Mouse (Mus musculus) embryonic facial prominence, embryonic 14.5 days (tissue): ENCODE measurements around the gene Mrpl4. TPM values are rescaled to one million over a fixed set of nuclear protein-coding genes. Genes with fewer than 3 reads are reported as not detected.
"Not testable (repeated sequence)": the region's sequence is repeated elsewhere in the genome, so short reads cannot be mapped to it uniquely, and the experiment has no call there.

Source experiments
- ATAC-seq: fragments of 200-750 bp; cut with Nextera tagmentation; 2 replicates; pipeline ENCODE4 v1.8.0; 2017; ENCODE audit warnings: low read depth, moderate number of reproducible peaks, moderate TSS enrichment
- DNase-seq: peaks from one replicate; pipeline ENCODE4 v3.0.0-alpha.2; 2015; ENCODE audit warnings: low spot score
- H3K27ac ChIP-seq: fragments of 300-500 bp; sonication (generic); replicated peaks from 2 replicates; pipeline ENCODE4 v1.5.1; 2014; ENCODE audit warnings: low read depth, mild to moderate bottlenecking, low read length, moderate library complexity
- H3K27me3 ChIP-seq: fragments of 300-500 bp; sonication (generic); replicated peaks from 2 replicates; pipeline ENCODE4 v1.6.1; 2014; ENCODE audit warnings: low read length; ENCODE audit not compliant: control insufficient read depth, insufficient read depth
- H3K36me3 ChIP-seq: fragments of 300-500 bp; sonication (generic); 2 replicates; pipeline ENCODE4 v1.6.1; 2014; ENCODE audit warnings: low read length, mixed read lengths; ENCODE audit not compliant: control insufficient read depth, insufficient read depth
- H3K4me1 ChIP-seq: fragments of 300-500 bp; sonication (generic); 2 replicates; pipeline ENCODE4 v1.6.1; 2014; ENCODE audit warnings: antibody characterized with exemption, low read length; ENCODE audit not compliant: control insufficient read depth, insufficient read depth
- H3K4me2 ChIP-seq: fragments of 300-500 bp; sonication (generic); 2 replicates; pipeline ENCODE4 v1.6.1; 2014; ENCODE audit warnings: low read depth, mild to moderate bottlenecking, low read length, moderate library complexity, mixed read lengths
- H3K4me3 ChIP-seq: fragments of 300-500 bp; sonication (generic); 2 replicates; pipeline ENCODE4 v1.5.1; 2014; ENCODE audit warnings: low read depth, mild to moderate bottlenecking, low read length
- H3K9ac ChIP-seq: fragments of 300-500 bp; sonication (generic); 2 replicates; pipeline ENCODE4 v1.6.1; 2014; ENCODE audit warnings: low read depth, mild to moderate bottlenecking, low read length, moderate library complexity, mixed read lengths
- H3K9me3 ChIP-seq: fragments of 300-500 bp; sonication (generic); 2 replicates; pipeline ENCODE4 v1.6.1; 2016; ENCODE audit warnings: low read length; ENCODE audit not compliant: control insufficient read depth
- WGBS: fragments of 180-500 bp; shearing (Covaris S2); extraction: QIAGEN DNeasy Blood & Tissue Kit; methylation state at CpG from one replicate; pipeline ENCODE4 v1.1.7; 2014; 5-methylcytosine and 5-hydroxymethylcytosine counted together
- polyA plus RNA-seq: library from polyadenylated mRNA; unstranded; fragments of >200 nt; fragmentation: Nextera tagmentation; extraction: Ambion mirVana; gene quantifications from 2 replicates; pipeline ENCODE4 v1.2.1, GENCODE M21; 2014

Mrpl4 gene
- polyA plus RNA-seq, 1 experiment from 2014 or later = 110 TPM

DNA sequence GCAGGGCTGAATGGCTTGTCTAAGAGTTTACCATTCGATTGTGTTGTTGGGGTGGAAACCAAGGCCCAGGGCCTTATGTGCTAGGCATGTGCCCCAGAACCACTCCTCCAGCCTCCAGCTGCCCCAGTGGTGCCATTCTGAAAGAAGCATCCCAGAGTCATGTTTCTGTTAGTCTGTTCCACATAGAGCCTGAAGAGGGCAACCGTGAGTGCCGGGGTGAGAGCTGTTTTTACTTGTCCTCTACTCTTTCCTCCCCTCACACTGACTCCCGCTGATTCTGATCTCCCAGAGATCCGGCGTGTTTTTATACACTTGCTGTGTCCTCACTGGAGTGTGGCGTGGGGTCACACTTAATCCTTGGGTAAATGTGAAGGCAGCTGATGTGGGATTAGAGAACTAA, 5.5 kb downstream of the Mrpl4 start:
- Histone ChIP-seq H3K36me3 (peaks cover 45% of the 10 kb centered on the region), H3K4me1 (no peaks in the 10 kb centered on the region), H3K9me3 (no peaks in the 10 kb centered on the region), H3K27me3 (no peaks in the 10 kb centered on the region), H3K27ac (no peak overlapping the region), H3K4me2 (no peak overlapping the region), H3K4me3 (no peak overlapping the region), H3K9ac (no peak overlapping the region)
- ATAC-seq (no peak), DNase-seq (no peak)
- WGBS = 86% methylated on average over 7 of the region's 7 CpGs

DNA sequence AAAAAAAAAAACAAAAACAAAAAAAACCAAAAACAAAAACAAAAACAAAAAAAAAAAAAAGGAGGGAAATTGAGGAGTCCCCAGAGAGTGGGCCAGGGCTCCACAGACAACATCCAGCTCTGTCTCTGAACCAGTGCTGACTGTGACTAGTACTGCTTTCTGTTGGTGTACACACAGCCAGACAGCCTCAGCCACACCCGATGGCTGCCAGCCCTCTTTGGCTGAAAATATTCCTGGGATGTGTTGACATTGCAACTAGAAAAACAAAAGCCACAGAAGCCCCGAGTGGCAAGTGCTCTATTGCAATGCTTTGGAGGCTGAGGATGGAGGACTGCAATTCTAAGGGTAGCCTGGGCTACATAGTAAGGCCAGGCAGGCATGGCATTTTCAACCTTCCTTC, 7.8 kb downstream of the Mrpl4 start:
- no peak overlapping the region for H3K4me2 ChIP-seq
- ATAC-seq = no peak
- H3K27me3 ChIP-seq = peaks cover 10% of the 10 kb centered on the region
- H3K4me1 ChIP-seq = no peaks in the 10 kb centered on the region
- H3K4me3 ChIP-seq = no peak overlapping the region
- H3K9me3 ChIP-seq = no peaks in the 10 kb centered on the region
- peaks cover 35% of the 10 kb centered on the region for H3K36me3 ChIP-seq
- 54% methylated on average over 2 of the region's 2 CpGs for WGBS
- no peak for DNase-seq
- H3K9ac ChIP-seq = no peak overlapping the region
- no peak overlapping the region for H3K27ac ChIP-seq

DNA sequence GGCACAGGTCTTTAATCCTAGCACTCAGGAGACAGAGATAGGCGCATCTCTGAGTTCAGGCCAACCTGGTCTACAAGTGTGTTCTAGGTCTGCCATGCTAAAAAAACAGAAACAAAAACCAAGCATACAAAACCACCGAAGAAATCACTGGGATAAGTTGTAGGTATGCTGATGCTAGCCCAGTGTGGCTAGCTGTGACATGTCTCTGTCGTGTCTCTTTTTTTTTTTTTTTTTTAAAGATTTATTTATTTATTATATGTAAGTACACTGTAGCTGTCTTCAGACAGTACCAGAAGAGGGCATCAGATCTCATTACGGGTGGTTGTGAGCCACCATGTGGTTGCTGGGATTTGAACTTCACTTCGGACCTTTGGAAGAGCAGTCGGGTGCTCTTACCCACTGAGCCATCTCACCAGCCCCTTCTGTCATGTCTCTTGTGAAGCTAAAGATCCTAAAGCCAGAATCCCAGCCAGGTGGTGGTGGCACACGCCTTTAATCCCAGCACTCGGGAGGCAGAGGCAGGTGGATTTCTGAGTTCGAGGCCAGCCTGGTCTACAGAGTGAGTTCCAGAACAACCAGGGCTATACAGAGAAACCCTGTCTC, 8.5 kb downstream of the Mrpl4 start:
- not testable (repeated sequence) for ATAC-seq, H3K27ac ChIP-seq, H3K4me3 ChIP-seq, H3K9me3 ChIP-seq, H3K4me1 ChIP-seq, H3K4me2 ChIP-seq, H3K9ac ChIP-seq, DNase-seq
- Histone ChIP-seq H3K27me3 (peaks cover 17% of the 10 kb centered on the region), H3K36me3 (peaks cover 30% of the 10 kb centered on the region)
- 63% methylated on average over 9 of the region's 9 CpGs for WGBS

DNA sequence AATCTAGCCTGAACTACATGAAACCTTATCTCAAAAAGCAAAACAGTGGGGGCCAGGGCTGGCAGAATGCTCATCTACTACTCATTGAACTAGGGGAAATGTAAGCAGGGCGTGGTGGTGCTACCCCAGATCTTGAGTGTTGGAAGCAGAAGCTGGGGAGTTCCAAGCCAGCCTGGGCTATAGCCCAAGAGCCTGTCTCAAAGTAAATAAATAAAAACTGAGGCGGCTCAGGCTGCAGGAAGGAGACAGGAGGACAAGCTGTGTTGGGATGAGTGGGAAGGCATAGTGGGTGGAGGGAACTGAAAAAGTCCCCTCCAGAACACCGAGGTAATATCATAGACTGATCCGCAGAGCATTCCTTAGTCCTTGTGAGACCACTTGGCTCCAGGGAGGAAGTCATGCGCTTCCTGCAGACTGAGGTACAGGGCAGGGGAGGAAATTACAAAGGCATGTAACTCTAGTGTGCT, 9.3 kb downstream of the Mrpl4 start:
- ATAC-seq = no peak
- H3K4me3 ChIP-seq = no peak overlapping the region
- no peaks in the 10 kb centered on the region for H3K9me3 ChIP-seq
- H3K4me1 ChIP-seq = no peaks in the 10 kb centered on the region
- peaks cover 25% of the 10 kb centered on the region for H3K27me3 ChIP-seq
- DNase-seq = no peak
- 37% methylated on average over 5 of the region's 5 CpGs for WGBS
- no peak overlapping the region for H3K9ac ChIP-seq
- peak overlapping the region; percentile 33; the same call in 1 of the 2 replicates for H3K27ac ChIP-seq
- peaks cover 23% of the 10 kb centered on the region for H3K36me3 ChIP-seq
- no peak overlapping the region for H3K4me2 ChIP-seq

DNA sequence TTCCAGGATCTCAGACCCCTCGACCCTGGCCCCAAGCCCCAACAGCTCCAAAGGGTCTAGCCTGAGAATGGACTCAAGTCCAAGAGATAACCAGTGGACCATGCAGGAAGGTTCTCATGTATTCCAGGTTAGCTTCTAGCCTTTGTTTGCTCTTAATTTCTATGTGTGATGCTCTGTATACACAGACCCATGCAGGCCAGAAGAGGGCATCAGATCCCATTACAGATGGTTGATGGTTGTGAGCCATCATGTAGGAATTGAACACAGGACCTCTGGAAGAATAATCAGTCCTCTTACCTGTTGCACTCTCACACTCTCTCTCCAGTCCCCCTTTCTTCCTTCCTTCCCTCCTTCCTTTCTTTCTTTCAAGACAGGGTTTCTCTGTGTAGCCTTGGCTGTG, 9.8 kb downstream of the Mrpl4 start:
- H3K27ac ChIP-seq = peak overlapping the region; percentile 33; the same call in 1 of the 2 replicates
- no peak overlapping the region for H3K4me3 ChIP-seq
- no peak for ATAC-seq
- no peaks in the 10 kb centered on the region for H3K9me3 ChIP-seq
- 36% methylated on average over 1 of the region's 1 CpGs for WGBS
- no peak overlapping the region for H3K4me2 ChIP-seq
- no peaks in the 10 kb centered on the region for H3K4me1 ChIP-seq
- H3K27me3 ChIP-seq = peaks cover 30% of the 10 kb centered on the region
- peaks cover 18% of the 10 kb centered on the region for H3K36me3 ChIP-seq
- no peak overlapping the region for H3K9ac ChIP-seq
- DNase-seq = no peak

DNA sequence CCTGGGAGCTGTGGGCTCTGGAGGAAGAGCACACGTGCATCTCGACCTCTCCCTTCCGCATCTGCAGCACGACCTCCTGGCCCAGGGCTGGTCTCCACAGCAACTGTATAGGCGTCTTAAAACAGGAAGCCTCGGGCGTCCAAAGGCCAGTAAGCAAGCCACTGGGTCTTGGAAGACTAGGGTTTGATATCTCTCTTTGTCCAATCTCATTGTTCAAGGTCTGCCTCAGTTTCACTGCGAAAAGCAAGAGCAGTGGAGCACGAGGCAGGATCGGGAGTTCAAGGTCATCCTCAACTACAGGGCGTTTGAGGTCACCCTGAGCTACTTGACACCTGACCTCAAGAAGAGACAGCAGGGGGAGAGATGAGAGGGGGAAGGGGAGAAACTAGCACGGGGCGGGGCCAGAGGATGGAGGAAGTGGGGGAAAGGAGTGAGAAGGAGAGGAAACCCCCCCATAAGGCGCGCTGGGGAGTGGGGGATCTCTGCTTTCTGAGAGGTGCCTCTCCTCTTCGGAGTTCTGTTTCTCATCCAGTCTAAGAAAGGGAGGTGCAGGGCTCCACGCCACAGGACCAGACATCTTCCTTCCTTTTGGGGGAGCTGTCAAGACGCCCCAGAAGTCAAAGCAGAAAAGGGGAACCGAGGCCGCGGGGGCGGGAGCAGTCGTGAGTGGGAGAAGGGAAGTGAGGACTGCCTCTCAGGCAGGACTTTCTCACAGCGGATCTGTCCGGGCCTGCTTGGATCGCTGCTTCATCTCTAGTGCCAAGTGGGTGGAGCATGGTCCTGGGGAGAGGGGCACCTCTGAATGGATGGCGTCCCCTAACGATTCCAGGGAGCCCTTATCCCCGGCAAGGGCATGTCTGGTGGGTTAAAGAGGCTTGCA, 12.4 kb downstream of the Mrpl4 start:
- Histone ChIP-seq H3K4me1 (no peaks in the 10 kb centered on the region), H3K9ac (peak overlapping the region; percentile 54), H3K4me3 (peak overlapping the region; percentile 43), H3K27ac (no peak overlapping the region), H3K36me3 (no peaks in the 10 kb centered on the region), H3K27me3 (peaks cover 33% of the 10 kb centered on the region), H3K9me3 (no peaks in the 10 kb centered on the region), H3K4me2 (peak overlapping the region; percentile 68)
- WGBS = 2% methylated on average over 23 of the region's 29 CpGs
- ATAC-seq (peak; percentile 69), DNase-seq (peak; percentile 77)

DNA sequence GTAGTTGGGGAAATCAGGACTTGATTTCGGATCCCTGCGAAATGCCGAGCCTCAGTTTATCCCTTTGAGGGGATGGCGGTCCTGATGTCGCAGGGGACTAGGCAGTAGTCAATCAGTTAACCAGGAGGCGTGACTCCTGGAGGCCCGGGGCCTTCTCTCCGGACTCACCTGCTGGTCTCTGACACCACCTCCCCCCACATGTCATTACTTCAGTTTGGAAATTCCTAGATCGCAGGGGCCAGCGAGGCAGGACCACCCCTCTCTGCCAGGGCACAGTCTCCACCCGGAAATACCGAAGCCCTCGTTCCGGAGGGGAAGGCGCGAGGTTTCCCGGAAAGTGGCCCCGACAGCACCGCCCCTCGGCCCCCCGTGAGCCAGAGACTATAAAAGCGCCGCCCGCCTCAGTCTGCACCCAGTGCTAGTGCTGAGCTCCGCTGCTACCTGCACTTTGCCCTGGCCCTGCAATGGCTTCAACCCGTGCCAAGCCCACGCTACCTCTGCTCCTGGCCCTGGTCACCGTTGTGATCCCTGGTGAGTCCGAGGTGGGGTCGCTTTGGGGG, 13.1 kb downstream of the Mrpl4 start, which contains the start of gene Icam1:
Icam1 (plus strand) TSS at position 415 of the 560 bp plus-strand sequence.
- H3K27ac ChIP-seq = no peak within 1 kb of the TSS

DNA sequence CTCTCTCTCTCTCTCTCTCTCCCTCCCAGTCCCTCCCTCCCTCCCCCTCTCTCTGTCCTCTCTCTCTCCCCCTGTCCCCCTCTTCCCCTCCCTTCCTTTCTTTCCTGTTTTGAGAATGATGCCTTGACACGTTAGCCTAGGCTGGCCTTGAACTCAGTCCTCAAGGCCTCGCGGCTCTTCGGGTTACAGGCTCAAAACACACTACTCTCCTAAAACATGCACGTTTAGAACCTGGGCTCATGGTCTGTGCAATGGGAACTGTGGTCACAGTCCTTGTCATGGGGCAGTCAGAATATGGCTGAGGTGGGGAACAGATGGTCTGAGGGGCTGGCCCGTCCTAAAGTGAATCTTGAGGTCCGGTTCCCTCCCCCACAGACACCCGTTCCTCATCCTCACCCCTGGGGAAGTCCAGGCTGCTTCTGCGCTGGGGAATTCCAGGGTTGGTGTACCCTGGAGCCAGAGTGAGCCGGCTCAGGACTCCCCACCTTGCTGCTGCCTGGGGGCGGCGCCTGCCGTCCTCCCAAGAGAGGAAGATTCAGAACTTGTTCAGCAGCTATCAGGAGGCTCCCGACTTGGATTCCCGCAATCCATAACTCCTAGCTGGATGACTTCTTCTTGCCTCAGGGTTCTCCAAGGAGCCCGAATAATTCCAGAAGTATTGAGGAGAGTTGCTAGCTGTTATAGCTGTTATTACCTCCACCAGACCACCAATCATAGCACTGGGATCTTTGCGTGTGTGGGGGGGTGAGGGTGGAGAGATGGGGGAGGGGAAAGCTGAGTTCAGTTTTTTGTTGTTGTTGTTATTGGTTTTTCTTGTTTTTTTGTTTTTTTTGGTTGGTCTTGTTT, 14.0 kb downstream of the Mrpl4 start:
- DNase-seq (peak; percentile 39), ATAC-seq (0 out of 2 replicates have a peak, but pooled peaks have one; percentile 21)
- Histone ChIP-seq H3K36me3 (no peaks in the 10 kb centered on the region), H3K9ac (peak overlapping the region; percentile 54), H3K4me3 (peak overlapping the region; percentile 43), H3K27ac (no peak overlapping the region), H3K4me2 (peak overlapping the region; percentile 68), H3K4me1 (no peaks in the 10 kb centered on the region), H3K9me3 (no peaks in the 10 kb centered on the region), H3K27me3 (peaks cover 33% of the 10 kb centered on the region)
- 4% methylated on average over 17 of the region's 17 CpGs for WGBS

More for the DNA sequence above, 13.1 kb downstream of the Mrpl4 start, which contains the start of gene Icam1:
- Histone ChIP-seq H3K9ac (peak within 1 kb of the TSS; percentile 54), H3K4me1 (no peaks in the 10 kb centered on the region), H3K9me3 (no peaks in the 10 kb centered on the region), H3K27me3 (peaks cover 33% of the 10 kb centered on the region), H3K4me2 (peak within 1 kb of the TSS; percentile 68), H3K4me3 (peak within 1 kb of the TSS; percentile 43), H3K36me3 (no peaks in the 10 kb centered on the region)
- DNase-seq (peak; percentile 52), ATAC-seq (peak; percentile 48)
- WGBS = under 1% methylated on average over 21 of the region's 30 CpGs
